Mouse (Mus musculus) cortical plate, adult 2 months (tissue): ENCODE data around the gene Dnajb12. TPM values are rescaled to one million over a fixed set of nuclear protein-coding genes. Genes with fewer than 3 reads are reported as not detected.

ENCODE experiments used
- H3K27ac ChIP-seq: fragments of 200-500 bp; 2 replicates; pipeline ENCODE4 v1.5.1; 2012; ENCODE audit warnings: low read length, control low read depth, inconsistent platforms; ENCODE audit not compliant: insufficient read depth
- H3K4me1 ChIP-seq: fragments of 200-500 bp; 2 replicates; pipeline ENCODE4 v1.6.1; 2011; ENCODE audit warnings: low read length; ENCODE audit not compliant: control insufficient read depth, insufficient read depth
- H3K4me3 ChIP-seq: fragments of 200-500 bp; 2 replicates; pipeline ENCODE4 v1.5.1; 2011; ENCODE audit warnings: mild to moderate bottlenecking, low read length, control low read depth; ENCODE audit not compliant: insufficient read depth
- CTCF ChIP-seq: fragments of 200-500 bp; IDR thresholded peaks from 2 replicates; pipeline ENCODE4 v1.5.1; 2011; ENCODE audit warnings: mild to moderate bottlenecking, control low read depth, low read length; ENCODE audit not compliant: insufficient read depth; ENCODE audit errors: extremely low read depth
- POLR2A ChIP-seq: fragments of 200-500 bp; IDR thresholded peaks from 2 replicates; pipeline ENCODE4 v1.6.1; 2011; ENCODE audit warnings: mild to moderate bottlenecking, low read length, control low read depth; ENCODE audit not compliant: insufficient read depth; ENCODE audit errors: extremely low read depth
- polyA plus RNA-seq: library from polyadenylated mRNA; depleted of rRNA; stranded (reverse); fragments of >200 nt; gene quantifications from 2 replicates; pipeline ENCODE4 v1.2.3, GENCODE M21; 2012; rRNA removed

Dnajb12 gene
- polyA plus RNA-seq, 1 experiment: 45.0 TPM

- no peak for TF ChIP-seq POLR2A
- TF ChIP-seq CTCF: no peak
- peak overlapping the region; percentile 4; the same call in 1 of the 2 replicates for H3K4me3 ChIP-seq
- H3K27ac ChIP-seq: peak overlapping the region; percentile 19
- H3K4me1 ChIP-seq: peaks cover 5% of the 10 kb centered on the region; the same call in 1 of the 2 replicates
Measured at GRCm38 (mm10) chr10:59942847-59943420, 63.6 kb downstream of the Dnajb12 start.

- H3K4me1 ChIP-seq: peaks cover 5% of the 10 kb centered on the region; the same call in 1 of the 2 replicates
- H3K27ac ChIP-seq: peak overlapping the region; percentile 19
- H3K4me3 ChIP-seq: peak overlapping the region; percentile 4; the same call in 1 of the 2 replicates
- no peak for TF ChIP-seq CTCF
Measured at GRCm38 (mm10) chr10:59943421-59943989, 64.1 kb downstream of the Dnajb12 start.

- no peak overlapping the region for H3K27ac ChIP-seq
- peaks cover 8% of the 10 kb centered on the region; the same call in 1 of the 2 replicates for H3K4me1 ChIP-seq
- no peak for TF ChIP-seq POLR2A
- no peak for TF ChIP-seq CTCF
- H3K4me3 ChIP-seq: no peak overlapping the region
Measured at GRCm38 (mm10) chr10:59945416-59945815, 66.1 kb downstream of the Dnajb12 start.

- TF ChIP-seq POLR2A (no peak), CTCF (no peak)
- Histone ChIP-seq H3K27ac (no peak overlapping the region), H3K4me1 (peaks cover 8% of the 10 kb centered on the region; the same call in 1 of the 2 replicates), H3K4me3 (no peak overlapping the region)
Measured at GRCm38 (mm10) chr10:59946362-59946761, 67.0 kb downstream of the Dnajb12 start.

- TF ChIP-seq POLR2A (no peak), CTCF (no peak)
- peaks cover 8% of the 10 kb centered on the region; the same call in 1 of the 2 replicates for H3K4me1 ChIP-seq
- no peak overlapping the region for H3K4me3 ChIP-seq
- peak overlapping the region; percentile 24; the same call in 1 of the 2 replicates for H3K27ac ChIP-seq
Measured at GRCm38 (mm10) chr10:59947296-59948073, 68.1 kb downstream of the Dnajb12 start.

GRCm38 (mm10) chr10:59948363-59949254, 69.3 kb downstream of the Dnajb12 start:
- Histone ChIP-seq H3K27ac (peak overlapping the region; percentile 18; the same call in 1 of the 2 replicates), H3K4me3 (peak overlapping the region; percentile 88; the same call in 1 of the 2 replicates), H3K4me1 (peaks cover 4% of the 10 kb centered on the region; the same call in 1 of the 2 replicates)
- TF ChIP-seq CTCF: no peak
- TF ChIP-seq POLR2A: 0 out of 2 replicates have a peak, but pooled peaks have one; percentile 12

Other genes starting within 250 kb of the Dnajb12 start
- gene Micu1, start 177.1 kb upstream of the Dnajb12 start, polyA plus RNA-seq: 120 and 144 TPM in 2 replicates
- gene Ddit4, start 72.3 kb downstream of the Dnajb12 start, polyA plus RNA-seq: 35.7 and 38.3 TPM in 2 replicates
- gene Ascc1, start 123.2 kb downstream of the Dnajb12 start, polyA plus RNA-seq: 22.5 and 22.7 TPM in 2 replicates
- gene Anapc16, start 123.6 kb downstream of the Dnajb12 start, polyA plus RNA-seq: 96.3 and 98.7 TPM in 2 replicates
- 382 and 387 TPM in 2 replicates for gene Spock2, start 226.7 kb downstream of the Dnajb12 start, polyA plus RNA-seq